Mouse (Mus musculus) stomach, embryonic 15.5 days (tissue): Measurements from ENCODE around the gene Tax1bp3. TPM values are rescaled to one million over a fixed set of nuclear protein-coding genes. Genes with fewer than 3 reads are reported as not detected.
A peak's percentile ranks its signal among the peaks of the same experiment; 100 is the strongest.

ENCODE experiments used
- ATAC-seq: fragments of 200-750 bp; cut with Nextera tagmentation; 2 replicates; pipeline ENCODE4 v1.8.0; 2017; ENCODE audit warnings: low read depth, moderate number of reproducible peaks, moderate TSS enrichment; ENCODE audit not compliant: insufficient read depth, low FRiP score
- H3K27ac ChIP-seq: fragments of 300-500 bp; sonication (generic); 2 replicates; pipeline ENCODE4 v1.5.1; 2015; ENCODE audit warnings: mild to moderate bottlenecking, inconsistent platforms
- H3K27me3 ChIP-seq: fragments of 300-500 bp; sonication (generic); replicated peaks from 2 replicates; pipeline ENCODE4 v1.6.1; 2015; ENCODE audit warnings: inconsistent platforms
- H3K36me3 ChIP-seq: fragments of 300-500 bp; sonication (generic); 2 replicates; pipeline ENCODE4 v1.6.1; 2015; ENCODE audit warnings: inconsistent platforms
- H3K4me1 ChIP-seq: fragments of 300-500 bp; sonication (generic); 2 replicates; pipeline ENCODE4 v1.6.1; 2015; ENCODE audit warnings: inconsistent platforms
- H3K4me2 ChIP-seq: fragments of 300-500 bp; sonication (generic); 2 replicates; pipeline ENCODE4 v1.6.1; 2015; ENCODE audit warnings: mild to moderate bottlenecking, inconsistent platforms
- H3K4me3 ChIP-seq: fragments of 300-500 bp; sonication (generic); replicated peaks from 2 replicates; pipeline ENCODE4 v1.5.1; 2015; ENCODE audit warnings: inconsistent platforms
- H3K9ac ChIP-seq: fragments of 300-500 bp; sonication (generic); 2 replicates; pipeline ENCODE4 v1.6.1; 2015; ENCODE audit warnings: inconsistent platforms
- H3K9me3 ChIP-seq: fragments of 300-500 bp; sonication (generic); 2 replicates; pipeline ENCODE4 v1.6.1; 2016; ENCODE audit warnings: inconsistent platforms
- WGBS: fragments of 180-500 bp; shearing (Covaris S2); methylation state at CpG from one replicate; pipeline ENCODE4 v1.1.7; 2015; 5-methylcytosine and 5-hydroxymethylcytosine counted together
- polyA plus RNA-seq: library from polyadenylated mRNA; unstranded; fragments of >200 nt; fragmentation: Nextera tagmentation; extraction: Ambion mirVana; gene quantifications from 2 replicates; pipeline ENCODE4 v1.2.1, GENCODE M21; 2015

The Tax1bp3 gene
- polyA plus RNA-seq, result 208 and 211 TPM in 2 replicates

DNA sequence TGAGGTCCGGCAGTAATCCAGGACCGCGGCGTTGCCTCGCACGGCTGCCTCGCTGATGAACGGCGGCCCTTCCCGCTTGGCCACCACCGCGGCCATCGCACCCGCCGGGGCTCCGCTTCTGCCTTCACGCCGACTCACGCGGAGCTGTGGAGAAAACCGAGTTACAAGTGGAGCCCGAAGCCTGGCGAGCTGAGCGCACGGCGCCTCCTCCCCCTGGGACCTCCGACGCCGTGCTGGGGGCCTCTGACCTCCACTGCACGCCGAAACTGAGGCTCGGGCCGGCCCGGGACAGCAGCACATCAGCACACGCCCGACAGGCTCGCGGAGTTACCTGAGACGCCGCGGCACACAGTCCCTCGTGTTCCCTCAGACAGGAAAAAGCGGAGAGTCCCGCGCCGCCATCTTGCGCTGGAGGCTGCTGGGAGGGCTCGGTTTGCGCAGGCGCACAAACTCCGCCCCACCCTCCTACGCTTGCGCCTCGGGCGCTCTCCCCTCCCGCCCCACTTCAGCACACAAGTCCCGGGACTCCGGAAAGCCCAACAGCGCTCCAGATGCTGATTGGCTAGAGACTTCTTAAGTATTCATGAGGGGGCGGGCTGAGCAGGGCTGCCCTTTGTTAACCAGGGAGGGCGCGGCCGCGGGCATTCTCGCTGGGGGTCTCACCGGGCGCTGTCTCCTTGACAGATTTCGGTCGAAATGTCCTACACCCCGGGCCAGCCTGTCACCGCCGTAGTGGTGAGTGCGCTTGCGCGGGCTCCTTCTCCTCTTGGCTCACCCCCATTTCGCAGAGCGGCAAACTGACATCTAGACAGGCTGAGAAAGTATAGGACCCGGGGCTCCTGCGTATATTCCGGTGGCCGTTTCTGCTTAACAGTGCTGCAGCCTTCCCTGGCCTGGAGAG, at the start of gene Tax1bp3, which contains the start of gene Emc6:
Gene Tax1bp3 (plus strand): TSS at position 476 of the 901 bp plus-strand sequence.
Gene Emc6 (minus strand): TSS at position 430 of the 901 bp plus-strand sequence.
- H3K4me2 ChIP-seq, result peak within 1 kb of the TSS; percentile 65
- peak within 1 kb of the TSS; percentile 98 for H3K27ac ChIP-seq
- ATAC-seq, result peak; percentile 97
- H3K9me3 ChIP-seq, result no peaks in the 10 kb centered on the region
- H3K9ac ChIP-seq, result peak within 1 kb of the TSS; percentile 80
- under 1% methylated on average over 81 of the region's 81 CpGs for WGBS
- peaks cover 30% of the 10 kb centered on the region for H3K4me1 ChIP-seq
- H3K4me3 ChIP-seq, result peak within 1 kb of the TSS; percentile 71
- 0 out of 2 replicates have a peak, but pooled peaks cover 8% of the 10 kb centered on the region for H3K36me3 ChIP-seq
- H3K27me3 ChIP-seq, result no peaks in the 10 kb centered on the region

DNA sequence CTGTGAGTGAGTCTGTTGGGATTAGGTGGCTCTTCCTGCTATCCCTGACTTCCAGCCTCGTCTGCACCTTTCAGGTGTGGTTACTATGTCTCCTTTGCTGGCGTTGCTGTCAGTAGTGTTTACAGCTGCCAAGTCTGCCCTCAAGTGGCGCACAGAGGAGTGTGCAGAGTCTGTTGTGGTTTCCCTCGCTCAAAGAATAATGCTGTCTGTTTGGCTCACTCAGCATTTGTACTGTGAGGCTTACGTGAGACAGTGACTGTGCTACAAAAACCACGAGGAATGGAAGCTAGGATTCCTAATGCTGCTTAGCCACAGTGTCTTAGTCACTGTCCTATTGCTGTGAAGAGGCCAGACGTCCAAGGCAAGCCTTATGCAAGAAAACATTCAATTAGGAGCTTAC, 45.9 kb upstream of the Tax1bp3 start:
- no peak overlapping the region for H3K4me2 ChIP-seq
- no peak for ATAC-seq
- H3K9ac ChIP-seq, result no peak overlapping the region
- no peak overlapping the region for H3K4me3 ChIP-seq
- H3K9me3 ChIP-seq, result no peaks in the 10 kb centered on the region
- H3K4me1 ChIP-seq, result peaks cover 7% of the 10 kb centered on the region; the same call in 1 of the 2 replicates
- WGBS, result 61% methylated on average over 7 of the region's 7 CpGs
- no peak overlapping the region for H3K27ac ChIP-seq
- 0 out of 2 replicates have a peak, but pooled peaks cover 3% of the 10 kb centered on the region for H3K36me3 ChIP-seq
- no peaks in the 10 kb centered on the region for H3K27me3 ChIP-seq

DNA sequence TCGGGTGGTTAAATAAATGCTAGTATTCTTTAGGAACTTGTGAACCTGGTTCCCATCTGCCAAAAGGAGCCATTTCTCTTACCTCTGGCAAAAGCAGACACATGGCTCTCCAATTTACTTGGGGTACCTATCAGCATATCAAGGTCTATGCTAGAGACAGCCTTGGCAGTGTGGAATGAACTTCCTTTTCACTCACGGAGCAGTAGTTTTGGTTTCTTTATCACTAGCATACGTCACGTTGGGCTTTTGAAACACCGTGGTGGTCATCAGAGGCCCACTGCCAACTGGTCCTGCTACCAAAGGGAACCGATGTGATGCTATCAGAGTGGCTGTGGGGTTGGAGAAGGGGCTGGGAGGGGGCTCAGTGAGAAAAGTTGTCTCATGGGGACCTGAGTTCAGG, 43.9 kb upstream of the Tax1bp3 start:
- Histone ChIP-seq H3K9me3 (no peaks in the 10 kb centered on the region), H3K4me2 (no peak overlapping the region), H3K4me3 (no peak overlapping the region), H3K36me3 (0 out of 2 replicates have a peak, but pooled peaks cover 3% of the 10 kb centered on the region), H3K4me1 (peaks cover 18% of the 10 kb centered on the region; the same call in 1 of the 2 replicates), H3K27ac (no peak overlapping the region), H3K9ac (no peak overlapping the region), H3K27me3 (no peaks in the 10 kb centered on the region)
- WGBS, result 91% methylated on average over 6 of the region's 6 CpGs
- ATAC-seq, result no peak

DNA sequence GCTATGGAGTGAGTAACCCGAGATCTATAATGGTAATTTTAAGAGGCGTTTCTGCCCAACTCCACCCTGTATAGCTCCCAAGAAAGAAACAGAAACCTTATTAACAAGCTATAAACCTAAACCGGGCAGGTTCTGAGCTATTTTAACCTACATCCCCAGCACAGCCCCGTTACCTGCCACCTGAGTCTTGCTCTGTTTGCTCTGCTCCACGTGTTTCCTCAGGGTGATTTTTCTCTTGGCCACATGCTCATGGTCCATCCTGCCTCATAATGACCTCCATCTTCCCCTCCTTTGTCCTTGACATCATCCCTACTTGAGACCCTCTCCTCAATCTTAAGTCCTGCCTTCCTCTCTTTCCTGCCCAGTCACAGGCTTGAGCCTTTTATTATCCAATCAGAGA, 42.7 kb upstream of the Tax1bp3 start:
- Histone ChIP-seq H3K4me2 (peak overlapping the region; percentile 17; the same call in 1 of the 2 replicates), H3K4me1 (peaks cover 18% of the 10 kb centered on the region; the same call in 1 of the 2 replicates), H3K27me3 (no peaks in the 10 kb centered on the region), H3K9ac (no peak overlapping the region), H3K9me3 (no peaks in the 10 kb centered on the region), H3K4me3 (no peak overlapping the region), H3K27ac (no peak overlapping the region), H3K36me3 (0 out of 2 replicates have a peak, but pooled peaks cover 3% of the 10 kb centered on the region)
- ATAC-seq, result no peak
- WGBS, result 84% methylated on average over 5 of the region's 5 CpGs

DNA sequence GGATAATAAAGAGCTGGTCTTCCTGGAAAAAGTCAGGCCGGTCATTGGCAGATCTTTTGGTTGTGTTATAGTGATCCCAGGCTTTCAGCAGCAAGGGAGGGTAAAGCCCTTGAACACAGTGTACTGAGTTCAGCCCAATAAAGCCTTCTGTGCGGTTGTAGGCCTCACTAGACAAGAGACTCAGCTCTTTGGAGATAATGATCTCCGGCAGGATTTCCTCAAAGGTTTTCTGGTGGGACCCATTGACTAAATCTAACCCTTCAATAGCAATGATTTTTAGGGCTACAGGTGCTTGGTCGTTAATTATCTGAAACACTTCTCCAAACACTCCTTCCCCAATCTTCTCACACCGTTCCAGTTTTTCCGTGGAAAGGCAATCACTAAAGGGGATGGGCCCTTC, 40.3 kb upstream of the Tax1bp3 start:
- Histone ChIP-seq H3K4me3 (peak overlapping the region; percentile 89), H3K27me3 (no peaks in the 10 kb centered on the region), H3K4me2 (peak overlapping the region; percentile 68), H3K9me3 (no peaks in the 10 kb centered on the region), H3K36me3 (0 out of 2 replicates have a peak, but pooled peaks cover 3% of the 10 kb centered on the region), H3K27ac (no peak overlapping the region), H3K4me1 (peaks cover 18% of the 10 kb centered on the region; the same call in 1 of the 2 replicates), H3K9ac (peak overlapping the region; percentile 67; the same call in 1 of the 2 replicates)
- 61% methylated on average over 6 of the region's 6 CpGs for WGBS
- no peak for ATAC-seq

DNA sequence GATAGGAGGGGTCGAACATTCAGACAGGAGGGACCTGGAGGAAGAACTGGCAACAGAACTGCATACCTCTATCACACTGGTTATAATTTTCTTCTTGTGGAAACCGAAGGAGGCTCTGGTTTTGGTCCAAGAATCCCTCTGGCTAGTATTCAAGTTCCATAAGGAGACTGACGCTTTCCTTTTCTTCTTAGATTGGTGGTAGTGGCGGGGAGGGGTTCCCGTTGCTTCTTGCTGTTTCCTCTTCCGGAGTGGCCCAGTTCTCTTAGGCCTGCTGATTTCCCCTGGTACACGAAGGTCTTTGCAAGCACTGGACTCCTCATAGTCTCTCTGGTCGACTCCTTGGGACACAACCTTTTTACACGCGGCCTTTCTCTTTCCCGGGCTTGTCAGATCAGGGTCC, 39.8 kb upstream of the Tax1bp3 start:
- 18% methylated on average over 11 of the region's 11 CpGs for WGBS
- H3K27ac ChIP-seq, result no peak overlapping the region

DNA sequence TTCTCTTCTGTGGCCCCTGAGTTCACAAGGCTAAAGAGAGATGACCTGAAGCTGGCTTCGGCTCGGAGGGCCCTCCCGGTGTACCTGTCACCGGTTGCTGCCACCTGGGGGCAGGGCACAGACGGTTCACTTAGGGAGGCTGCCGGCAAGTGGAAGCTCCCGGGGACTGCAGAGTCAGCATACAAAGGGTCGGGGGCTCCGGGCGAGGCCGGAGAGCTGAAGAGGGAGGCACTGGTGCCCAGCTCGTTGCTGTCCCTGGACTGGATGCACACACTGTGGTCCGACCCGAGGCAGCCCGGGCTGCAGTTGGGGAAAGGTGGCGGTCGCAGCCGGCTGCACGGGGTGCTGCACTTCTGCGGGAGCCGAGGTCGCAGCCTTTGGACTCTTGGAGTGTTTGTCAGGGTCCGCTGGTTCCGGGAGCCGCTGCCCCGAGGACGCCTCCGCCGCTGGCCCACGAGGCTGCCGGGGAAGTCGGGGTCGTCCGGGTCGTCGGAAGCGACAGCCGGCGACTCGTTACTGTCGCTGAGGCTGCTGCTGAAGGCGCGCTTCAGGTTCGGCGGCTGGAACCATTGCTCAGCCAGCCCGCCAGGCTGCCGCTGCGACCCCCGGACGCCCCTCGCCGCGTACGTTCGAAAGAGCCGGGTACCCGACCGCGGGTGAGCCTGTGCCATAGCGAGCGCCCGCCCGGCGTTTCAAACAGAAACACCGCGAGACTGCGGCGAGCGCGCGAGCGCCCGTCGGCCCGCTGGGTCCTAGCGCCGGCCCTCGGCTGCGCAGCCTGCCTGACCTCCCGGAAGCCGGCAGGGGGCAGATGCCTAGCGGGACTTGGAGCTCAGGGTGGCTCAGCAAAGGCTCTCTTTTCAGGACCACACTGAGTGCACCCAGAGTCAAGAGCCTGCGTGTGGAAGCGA, 39.0 kb upstream of the Tax1bp3 start, which contains the start of gene Haspin:
Gene Haspin (minus strand): TSS at position 704 of the 911 bp plus-strand sequence.
- H3K9me3 ChIP-seq, result no peaks in the 10 kb centered on the region
- H3K9ac ChIP-seq, result peak within 1 kb of the TSS; percentile 67
- H3K36me3 ChIP-seq, result 0 out of 2 replicates have a peak, but pooled peaks cover 3% of the 10 kb centered on the region
- WGBS, result under 1% methylated on average over 79 of the region's 84 CpGs
- peaks cover 18% of the 10 kb centered on the region; the same call in 1 of the 2 replicates for H3K4me1 ChIP-seq
- no peaks in the 10 kb centered on the region for H3K27me3 ChIP-seq
- H3K4me2 ChIP-seq, result peak within 1 kb of the TSS; percentile 68
- no peak within 1 kb of the TSS for H3K27ac ChIP-seq
- ATAC-seq, result peak; percentile 95
- peak within 1 kb of the TSS; percentile 89 for H3K4me3 ChIP-seq

More for the DNA sequence above, 39.8 kb upstream of the Tax1bp3 start:
- H3K9me3 ChIP-seq, result no peaks in the 10 kb centered on the region
- ATAC-seq, result no peak
- 0 out of 2 replicates have a peak, but pooled peaks cover 3% of the 10 kb centered on the region for H3K36me3 ChIP-seq
- peak overlapping the region; percentile 68 for H3K4me2 ChIP-seq
- H3K4me3 ChIP-seq, result peak overlapping the region; percentile 89
- peaks cover 18% of the 10 kb centered on the region; the same call in 1 of the 2 replicates for H3K4me1 ChIP-seq
- peak overlapping the region; percentile 67; the same call in 1 of the 2 replicates for H3K9ac ChIP-seq
- no peaks in the 10 kb centered on the region for H3K27me3 ChIP-seq

DNA sequence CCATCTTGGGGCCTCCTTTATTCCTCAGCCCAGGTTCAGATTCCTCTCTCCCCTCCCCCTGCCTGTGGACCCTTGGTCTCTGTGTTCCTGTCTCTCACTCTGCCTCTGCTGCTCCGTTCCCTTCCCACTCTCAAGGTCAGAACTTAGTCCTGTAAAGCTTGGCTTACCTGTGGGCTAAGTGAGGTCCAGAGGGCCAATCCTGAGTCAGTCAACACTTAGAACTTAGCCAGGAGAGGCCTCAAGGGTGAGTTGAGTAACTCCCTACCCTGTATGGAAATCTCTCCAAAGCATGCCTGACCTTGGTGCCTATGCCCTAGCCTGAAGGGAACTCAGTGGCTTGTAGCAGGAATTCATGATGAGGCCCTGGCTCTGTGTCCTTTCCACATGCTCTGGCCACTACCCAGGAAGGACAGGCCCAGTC, 32.6 kb upstream of the Tax1bp3 start:
- Histone ChIP-seq H3K27ac (no peak overlapping the region), H3K9me3 (no peaks in the 10 kb centered on the region), H3K27me3 (no peaks in the 10 kb centered on the region), H3K36me3 (no peaks in the 10 kb centered on the region), H3K9ac (no peak overlapping the region), H3K4me1 (no peaks in the 10 kb centered on the region), H3K4me3 (no peak overlapping the region), H3K4me2 (no peak overlapping the region)
- 58% methylated on average over 1 of the region's 1 CpGs for WGBS
- ATAC-seq, result no peak

DNA sequence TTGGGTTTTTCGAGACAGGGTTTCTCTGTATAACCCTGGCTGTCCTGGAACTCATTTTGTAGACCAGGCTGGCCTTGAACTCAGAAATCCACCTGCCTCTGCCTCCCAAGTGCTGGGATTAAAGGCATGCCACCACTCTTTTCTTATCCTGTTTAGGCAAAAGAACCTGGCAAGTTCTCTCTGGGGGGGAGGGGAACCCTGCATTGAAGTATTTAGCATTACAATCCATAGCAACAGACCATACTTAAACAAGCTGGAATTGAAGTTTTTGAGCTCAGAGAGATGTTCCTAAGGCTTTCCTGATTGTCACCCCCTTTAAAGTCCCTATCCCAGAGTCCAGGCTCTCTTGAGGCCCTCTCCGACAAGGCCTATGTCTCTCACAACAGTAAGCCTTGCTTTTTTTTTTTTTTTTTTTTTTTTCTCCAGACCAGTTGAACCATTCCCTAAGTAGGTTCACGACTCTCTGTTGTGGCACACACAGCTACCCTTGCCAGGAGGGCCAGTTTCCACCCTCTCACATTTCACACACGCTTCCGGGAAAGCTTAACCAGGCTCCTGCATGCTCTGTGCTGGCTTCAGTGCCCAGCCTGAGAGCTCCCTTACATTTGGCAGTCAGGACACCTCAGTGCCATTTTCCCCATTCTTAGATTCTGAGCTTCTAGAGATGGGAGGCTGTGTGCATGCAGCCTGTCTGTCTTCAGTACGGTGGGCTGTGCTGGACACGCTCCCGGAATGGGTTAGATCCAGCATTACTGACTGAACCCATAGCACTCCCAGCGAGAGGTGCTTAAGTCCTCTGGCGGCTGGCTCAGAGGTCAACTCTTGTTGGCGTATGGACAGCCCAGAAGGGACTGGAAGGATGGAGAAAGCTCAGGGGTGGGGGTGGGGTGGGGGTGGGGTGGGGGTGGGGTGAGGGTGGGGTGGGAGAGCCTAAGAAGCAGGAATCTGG, 30.6 kb upstream of the Tax1bp3 start:
- ATAC-seq, result no peak
- H3K4me3 ChIP-seq, result no peak overlapping the region
- 61% methylated on average over 11 of the region's 11 CpGs for WGBS

DNA sequence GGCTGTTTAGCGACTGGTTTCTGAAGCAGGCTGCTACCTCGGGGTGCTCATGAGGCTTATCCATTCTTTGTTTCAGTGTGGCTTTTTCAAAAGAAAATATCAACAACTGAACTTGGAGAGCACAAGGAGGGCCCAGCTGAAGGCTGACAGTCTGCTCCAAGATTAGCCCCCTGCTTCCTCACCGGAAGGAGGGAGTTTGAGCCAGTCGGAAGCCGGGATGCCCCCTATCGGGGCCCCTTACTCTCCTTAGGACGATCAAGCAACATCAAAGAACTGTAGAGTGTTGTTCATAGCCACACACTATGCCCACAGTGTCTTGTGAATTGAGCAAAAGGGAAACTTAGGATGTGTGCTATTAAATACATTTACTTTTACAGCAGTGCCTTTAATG, 29.9 kb upstream of the Tax1bp3 start:
- ATAC-seq, result no peak
- Histone ChIP-seq H3K36me3 (no peaks in the 10 kb centered on the region), H3K4me2 (no peak overlapping the region), H3K9ac (no peak overlapping the region), H3K27me3 (no peaks in the 10 kb centered on the region), H3K4me1 (no peaks in the 10 kb centered on the region), H3K9me3 (no peaks in the 10 kb centered on the region), H3K4me3 (no peak overlapping the region), H3K27ac (no peak overlapping the region)
- 57% methylated on average over 7 of the region's 7 CpGs for WGBS

More for the DNA sequence above, 30.6 kb upstream of the Tax1bp3 start:
- no peak overlapping the region for H3K27ac ChIP-seq
- no peaks in the 10 kb centered on the region for H3K27me3 ChIP-seq
- no peak overlapping the region for H3K4me2 ChIP-seq
- H3K9me3 ChIP-seq, result no peaks in the 10 kb centered on the region
- no peaks in the 10 kb centered on the region for H3K36me3 ChIP-seq
- no peaks in the 10 kb centered on the region for H3K4me1 ChIP-seq
- H3K9ac ChIP-seq, result no peak overlapping the region
